Mouse (Mus musculus) heart, postnatal 0 days (tissue): ENCODE results near the gene Eif3g.

ENCODE experiments used
- CTCF ChIP-seq: IDR thresholded peaks from 2 replicates; pipeline ENCODE4 v1.5.1; 2016; ENCODE audit warnings: antibody characterized with exemption, control low read depth, low read depth
- EP300 ChIP-seq: IDR thresholded peaks from 2 replicates; pipeline ENCODE4 v1.6.1; 2016; ENCODE audit warnings: antibody characterized with exemption, low read depth

- TF ChIP-seq EP300 (no peak), CTCF (no peak)
Observed at GRCm38 (mm10) chr9:20943911-20944310, 45.5 kb upstream of the Eif3g start.
